Mouse (Mus musculus): Measurements from ENCODE around the gene Chchd6. TPM values are rescaled to one million over a fixed set of nuclear protein-coding genes. Genes with fewer than 3 reads are reported as not detected.

Chchd6 gene
- total RNA-seq, 2 experiments from 2014 or later: 14.7 to 15.5 TPM

DNA sequence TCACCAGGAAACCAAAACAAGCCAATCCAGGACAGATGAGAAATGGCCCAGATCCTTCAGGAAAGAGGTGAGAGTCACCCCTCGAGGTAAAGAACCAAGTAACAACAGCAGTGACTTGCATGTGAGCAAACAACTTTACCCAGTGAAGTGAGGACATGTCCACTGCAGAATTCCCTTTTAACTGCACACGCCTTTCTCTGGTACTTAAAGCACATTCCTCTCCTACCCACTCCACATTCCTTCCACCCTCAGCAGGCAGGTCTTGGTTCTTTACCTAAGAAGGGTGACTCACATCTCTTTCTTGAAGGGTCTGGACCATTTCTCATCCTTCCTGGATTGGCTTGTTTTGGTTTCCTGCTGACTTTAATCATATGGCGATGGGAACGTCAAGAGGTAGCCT is 181.3 kb downstream of the Chchd6 start:
- intact Hi-C loops (cut with DNase I): loop anchor here (2.0 kb wide), 1 partner anchor 47 kb away; no protein-coding TSS in a partner anchor
- no peak for DNase-seq

DNA sequence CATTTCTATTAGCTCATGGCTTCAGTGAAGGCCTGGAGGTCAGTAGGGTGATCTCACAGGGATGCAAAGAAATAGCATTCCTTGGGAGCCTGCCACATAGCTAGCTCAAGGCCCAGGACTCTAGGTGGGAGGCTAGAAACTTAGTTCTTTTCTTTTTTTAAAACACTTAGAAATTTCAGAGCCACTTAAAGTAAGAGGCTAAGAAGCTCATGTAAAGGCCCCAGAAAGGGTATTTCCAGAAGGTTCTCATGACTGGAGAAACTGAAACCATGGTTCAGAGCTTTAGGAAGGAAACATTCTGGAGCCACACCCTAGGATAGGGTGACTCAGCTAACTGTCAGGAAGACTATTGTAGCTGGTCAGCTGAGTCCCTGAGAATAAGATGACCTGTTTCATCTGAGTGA is 182.0 kb downstream of the Chchd6 start:
- DNase-seq: no peak
- intact Hi-C loops (cut with DNase I): no loop called here

DNA sequence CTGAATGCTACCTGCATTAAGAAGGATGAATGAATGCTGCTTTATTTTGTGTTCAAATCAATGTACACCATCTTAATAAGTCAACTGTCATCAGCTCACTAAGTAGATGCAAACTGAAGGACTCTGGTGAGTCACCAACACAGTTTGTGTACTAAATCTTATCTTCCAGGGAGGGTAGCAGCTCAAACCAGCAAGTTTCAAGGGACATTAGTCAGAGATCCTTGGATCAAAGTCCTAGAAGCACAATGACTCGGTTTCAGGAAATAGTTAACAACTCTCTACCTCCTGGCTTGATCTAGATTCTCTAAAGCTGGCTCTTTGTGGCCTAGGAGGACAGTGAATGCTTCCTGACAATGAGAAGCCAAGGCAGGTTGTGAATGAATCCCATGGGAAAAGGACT is 182.9 kb downstream of the Chchd6 start:
- intact Hi-C loops (cut with DNase I): no loop called here
- no peak for DNase-seq

DNA sequence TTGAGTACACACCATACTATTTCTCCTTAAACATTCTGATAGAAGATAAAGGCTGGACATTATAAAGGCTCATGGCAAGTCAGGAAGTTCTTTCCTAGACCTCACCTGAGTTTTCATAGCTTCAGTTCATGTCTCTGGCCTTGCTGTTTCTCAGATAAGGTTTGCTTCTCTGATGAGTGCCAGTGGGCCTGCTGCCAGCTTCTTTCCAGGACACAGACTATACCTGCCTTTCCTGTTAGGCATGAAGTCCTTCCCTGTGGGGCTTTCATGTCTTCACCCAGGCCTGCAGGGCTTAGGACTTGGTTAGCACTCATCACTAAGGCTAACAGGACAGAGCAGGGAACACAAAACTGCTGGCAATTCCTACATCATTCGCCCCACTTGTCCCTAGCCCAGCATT is 186.4 kb downstream of the Chchd6 start:
- intact Hi-C loops (cut with DNase I): no loop called here
- DNase-seq: no peak

DNA sequence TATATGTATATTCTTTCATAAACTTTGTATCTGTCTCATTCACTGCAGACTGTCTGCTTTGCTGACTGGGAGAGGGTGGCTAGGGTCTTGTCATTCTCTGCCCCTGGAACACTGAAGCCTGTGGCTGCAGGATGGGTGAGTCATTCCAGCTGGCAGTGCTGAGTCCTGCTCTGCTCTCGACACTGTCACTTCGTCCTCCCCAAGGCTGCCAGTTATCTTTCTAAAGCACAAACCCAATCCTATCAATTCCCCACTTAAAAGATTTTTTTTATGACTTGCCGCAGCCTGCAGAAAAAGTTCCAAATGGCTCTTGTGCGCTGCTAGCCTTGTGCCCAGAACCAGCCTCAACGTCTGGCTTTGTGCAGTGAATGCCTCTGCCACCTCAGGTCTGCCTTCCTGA is 187.2 kb downstream of the Chchd6 start:
- no peak for DNase-seq
- intact Hi-C loops (cut with DNase I): no loop called here

DNA sequence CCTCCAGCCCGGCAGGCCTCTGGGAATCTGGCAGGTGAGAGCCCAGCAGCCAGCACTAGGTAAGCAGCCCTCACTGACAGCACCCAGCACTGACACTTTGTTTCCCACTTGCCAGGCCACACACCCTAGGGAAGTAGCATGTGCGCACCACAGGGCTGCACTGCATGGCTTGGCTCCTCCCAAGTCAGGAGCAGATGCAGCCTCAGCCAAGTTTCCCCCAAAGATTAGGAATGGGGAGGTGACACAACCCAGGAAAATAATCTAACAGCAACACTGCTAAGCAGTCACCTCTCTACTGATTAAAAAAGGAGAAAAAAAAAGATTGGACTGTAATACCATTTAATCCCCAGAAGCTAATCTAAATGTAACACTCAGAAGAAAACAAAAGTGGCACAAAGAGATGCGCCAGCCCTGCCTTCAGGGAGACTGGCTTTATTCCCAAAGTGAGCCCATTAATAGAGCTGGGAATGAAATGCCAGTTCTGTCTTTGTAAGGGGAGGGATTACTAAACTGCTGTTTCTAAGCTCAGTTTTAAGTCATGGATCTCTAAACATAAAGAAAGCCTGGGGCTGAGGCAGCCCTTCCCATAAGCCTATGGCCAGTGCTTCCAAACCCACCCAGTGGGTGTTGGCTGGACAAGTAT is 188.1 kb downstream of the Chchd6 start:
- no peak for DNase-seq
- intact Hi-C loops (cut with DNase I): no loop called here

DNA sequence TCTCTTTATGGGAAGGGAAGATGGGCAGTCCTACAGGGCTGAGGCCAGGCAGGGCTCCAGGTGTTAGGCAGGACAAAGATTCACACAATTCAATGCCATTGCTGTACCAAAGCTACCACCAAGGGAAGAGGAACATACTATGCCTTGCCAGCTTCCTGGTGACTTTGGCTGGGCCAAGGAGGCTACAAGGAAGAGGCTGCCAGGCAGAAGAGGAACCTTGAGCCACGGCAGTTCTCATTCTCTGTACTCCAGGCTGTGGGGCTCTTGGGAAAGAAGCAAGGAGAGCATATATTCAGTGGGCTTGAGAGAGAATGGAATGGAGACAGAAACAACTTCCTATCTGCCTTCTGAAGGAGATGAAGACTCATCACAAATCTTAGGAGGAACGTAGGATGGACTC is 190.5 kb downstream of the Chchd6 start:
- no peak for DNase-seq
- intact Hi-C loops (cut with DNase I): no loop called here

DNA sequence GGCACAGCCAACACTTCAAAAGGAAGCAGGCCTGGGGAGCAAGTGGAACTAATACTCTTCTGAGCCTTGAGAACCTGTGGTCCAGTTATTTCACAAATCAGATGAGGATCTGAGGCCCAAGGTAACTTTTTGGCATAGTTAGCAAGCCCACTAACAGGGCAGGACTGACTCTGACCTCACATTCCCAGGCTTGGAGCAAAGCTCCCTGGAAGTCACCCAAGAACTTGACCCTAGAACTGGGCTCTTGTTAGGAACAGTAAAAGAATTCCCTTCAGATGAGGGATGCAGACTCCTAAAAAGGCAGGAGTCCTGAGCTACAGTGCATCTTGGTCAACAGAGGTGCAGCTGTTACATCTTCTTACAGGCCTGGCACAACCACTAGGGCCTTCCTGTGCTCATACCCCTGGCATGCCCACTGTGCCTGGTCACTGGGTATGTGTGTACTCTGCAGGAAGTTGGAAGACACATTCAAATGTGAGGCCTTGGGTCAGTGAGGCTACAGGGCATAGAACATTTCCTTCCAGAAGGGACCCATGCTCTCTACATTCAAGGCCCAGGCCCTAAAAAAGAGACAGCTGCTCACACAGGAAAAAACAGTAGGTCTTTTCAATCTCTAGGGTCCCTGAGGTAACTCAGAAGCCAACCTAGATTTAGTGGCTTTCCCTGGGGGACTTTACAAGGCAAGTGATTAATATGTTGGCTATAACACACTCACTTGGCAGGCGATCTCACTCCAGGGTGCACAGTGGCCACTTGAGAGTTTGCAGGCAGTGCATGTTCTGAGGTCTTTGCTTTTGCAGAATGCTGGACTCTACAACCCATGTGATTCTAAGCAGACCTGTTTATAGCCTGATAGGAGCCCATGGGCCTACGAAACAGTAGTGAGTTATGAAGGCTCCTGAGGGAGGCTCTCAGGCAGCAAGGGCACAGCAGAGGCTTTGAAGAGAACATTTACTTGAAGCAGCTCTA is 191.9 kb downstream of the Chchd6 start:
- intact Hi-C loops (cut with DNase I): no loop called here
- DNase-seq: peak; percentile 31 to 32

DNA sequence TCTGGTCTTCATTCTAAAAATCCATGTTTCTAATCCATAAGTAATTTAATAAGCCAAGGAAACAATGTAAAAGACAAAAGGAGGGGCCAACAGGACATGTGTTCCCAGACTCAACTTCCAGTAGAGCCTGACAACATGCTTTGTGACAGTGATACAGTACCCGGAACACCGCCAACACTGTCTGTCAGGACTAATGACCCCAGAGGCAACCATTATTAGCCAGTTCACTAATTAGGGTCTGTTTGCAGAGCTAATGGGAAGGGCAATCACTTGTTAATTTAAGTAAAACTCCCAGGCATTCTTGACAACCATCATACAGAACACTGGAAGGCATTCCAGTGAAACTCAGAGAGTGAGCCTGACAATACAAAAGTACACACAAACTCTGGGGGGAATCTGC is 193.0 kb downstream of the Chchd6 start:
- no peak for DNase-seq
- intact Hi-C loops (cut with DNase I): no loop called here

DNA sequence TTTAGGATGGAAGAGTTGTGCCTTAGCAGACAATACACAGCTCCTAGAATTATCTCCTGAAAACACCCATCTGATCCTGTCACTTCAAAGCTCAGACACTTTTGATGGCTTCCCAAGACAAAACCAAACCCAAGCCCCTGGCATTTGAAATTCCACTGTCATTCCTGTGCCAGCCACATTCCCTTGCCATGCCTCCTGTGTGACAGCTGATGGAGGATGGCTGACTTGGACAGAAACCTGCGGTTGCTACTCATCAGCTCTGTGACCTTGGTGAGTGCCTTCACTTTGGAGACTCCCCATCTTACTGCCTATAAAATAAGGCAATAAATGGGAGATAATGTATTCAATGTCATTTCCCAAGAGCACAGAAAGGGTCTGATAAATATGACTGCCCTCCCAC is 195.9 kb downstream of the Chchd6 start:
- no peak for DNase-seq
- intact Hi-C loops (cut with DNase I): no loop called here

DNA sequence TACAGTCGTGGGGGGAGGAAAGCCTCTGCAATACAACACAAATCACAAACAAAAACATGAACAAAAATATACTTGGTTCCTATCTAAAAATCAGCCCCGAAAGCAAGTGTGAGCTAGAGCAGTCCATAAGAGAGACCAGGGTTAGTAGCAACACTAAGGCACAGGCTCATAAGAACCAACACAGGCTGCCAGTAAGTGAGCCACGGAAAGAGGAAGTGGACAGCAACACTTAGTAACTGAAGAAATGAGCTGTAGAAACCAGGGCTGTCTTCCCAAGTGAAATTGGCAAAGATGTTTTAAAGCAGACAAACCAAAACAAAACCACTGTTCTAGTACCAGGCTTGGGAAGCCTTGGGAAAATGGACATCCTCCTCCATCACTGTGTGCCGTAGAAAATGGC is 197.5 kb downstream of the Chchd6 start:
- intact Hi-C loops (cut with DNase I): no loop called here
- no peak for DNase-seq

DNA sequence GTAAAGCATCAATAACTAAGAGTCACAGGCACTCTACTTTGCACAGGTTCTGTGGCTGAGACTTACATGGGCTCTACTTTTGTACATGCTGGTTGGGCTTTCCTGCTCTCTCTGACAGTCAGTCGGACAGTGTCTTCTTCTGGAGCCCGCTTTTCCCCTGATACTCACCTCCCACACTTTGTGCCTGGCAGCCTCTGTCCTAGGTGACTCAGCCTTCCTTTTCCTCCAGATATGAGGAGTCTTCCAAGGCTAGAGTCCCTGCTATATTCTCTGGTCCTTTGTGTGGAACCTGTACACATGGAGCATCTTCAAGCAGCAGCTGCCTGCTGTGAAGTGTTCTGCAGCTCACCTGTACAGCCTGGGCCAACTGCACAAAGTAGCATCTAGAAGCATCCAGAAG is 201.6 kb downstream of the Chchd6 start:
- intact Hi-C loops (cut with DNase I): no loop called here
- DNase-seq: no peak

DNA sequence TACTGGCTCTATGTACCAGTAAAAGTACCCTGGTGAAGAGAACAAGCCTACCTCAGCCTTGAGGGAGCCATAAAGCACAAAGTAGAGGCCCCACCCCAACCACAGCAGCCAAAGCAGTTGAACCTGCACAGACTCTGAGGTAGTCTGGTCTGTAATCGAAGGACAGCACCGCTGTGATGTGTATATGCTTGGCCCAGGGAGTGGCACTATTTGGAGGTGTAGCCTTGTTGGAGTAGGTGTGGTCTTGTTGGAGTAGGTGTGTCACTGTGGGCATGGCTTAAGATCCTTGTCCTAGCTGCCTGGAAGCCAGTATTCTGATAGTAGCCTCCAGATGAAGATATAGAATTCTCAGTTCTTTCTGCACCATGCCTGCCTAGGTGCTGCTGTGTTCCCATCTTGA is 203.2 kb downstream of the Chchd6 start:
- intact Hi-C loops (cut with DNase I): no loop called here
- DNase-seq: no peak

DNA sequence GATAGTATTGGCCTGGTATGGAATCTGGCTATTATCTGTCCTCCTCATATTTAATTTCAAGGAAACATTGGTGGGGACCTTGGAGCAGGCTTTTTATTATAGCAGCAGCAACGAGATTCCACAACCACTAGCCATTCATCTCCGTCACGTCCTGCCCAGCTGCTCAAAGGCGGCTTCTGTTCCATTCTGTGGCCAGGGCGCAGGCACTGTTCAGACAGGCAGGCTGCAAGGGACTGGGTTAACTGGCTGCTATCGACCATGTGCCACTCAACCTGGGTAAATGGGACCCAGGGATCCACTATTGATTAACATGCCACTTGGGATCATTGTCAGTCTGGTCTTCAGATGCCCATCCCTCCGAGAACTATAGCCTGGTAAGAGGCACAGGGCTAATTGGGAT is 205.7 kb downstream of the Chchd6 start:
- DNase-seq: no peak
- intact Hi-C loops (cut with DNase I): no loop called here

DNA sequence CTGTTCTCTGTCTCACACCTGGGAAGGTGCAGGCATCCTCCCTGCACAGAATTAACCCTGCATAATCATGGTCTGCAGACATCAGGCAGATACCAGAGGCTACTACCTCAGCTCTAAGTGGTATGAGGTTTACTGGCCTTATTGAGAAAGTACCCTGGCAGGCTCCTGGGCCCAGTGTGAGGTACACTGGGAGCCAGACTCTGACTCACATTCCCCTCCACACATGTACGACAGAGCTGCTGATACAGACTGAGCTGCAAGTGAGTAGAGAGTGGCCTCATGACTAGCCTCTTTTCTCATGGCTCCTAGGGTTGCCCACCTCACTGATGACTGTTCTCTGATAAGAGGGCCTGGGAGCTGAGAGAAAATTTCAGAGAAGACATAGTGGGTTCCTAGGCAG is 208.5 kb downstream of the Chchd6 start:
- no peak for DNase-seq
- intact Hi-C loops (cut with DNase I): no loop called here

DNA sequence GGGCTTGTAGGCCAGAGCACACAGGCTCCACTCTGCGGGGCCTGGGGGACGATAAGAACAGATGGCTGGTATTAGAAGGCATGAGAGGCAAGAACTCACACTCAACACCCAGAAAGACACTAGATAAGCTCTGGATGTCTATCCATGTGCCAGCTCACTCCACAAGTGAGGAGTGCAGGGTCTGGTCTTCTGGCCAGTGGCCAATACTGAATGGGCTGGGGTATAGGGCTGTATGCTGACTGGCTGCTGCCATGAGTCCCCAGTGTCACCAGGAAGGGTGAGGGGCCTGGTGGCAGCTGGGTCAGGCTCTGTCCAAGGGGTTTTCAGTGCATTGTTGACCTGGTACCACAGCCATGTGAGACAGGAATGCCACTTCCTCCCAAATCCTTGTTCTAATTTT is 210.8 kb downstream of the Chchd6 start:
- intact Hi-C loops (cut with DNase I): no loop called here
- DNase-seq: no peak

DNA sequence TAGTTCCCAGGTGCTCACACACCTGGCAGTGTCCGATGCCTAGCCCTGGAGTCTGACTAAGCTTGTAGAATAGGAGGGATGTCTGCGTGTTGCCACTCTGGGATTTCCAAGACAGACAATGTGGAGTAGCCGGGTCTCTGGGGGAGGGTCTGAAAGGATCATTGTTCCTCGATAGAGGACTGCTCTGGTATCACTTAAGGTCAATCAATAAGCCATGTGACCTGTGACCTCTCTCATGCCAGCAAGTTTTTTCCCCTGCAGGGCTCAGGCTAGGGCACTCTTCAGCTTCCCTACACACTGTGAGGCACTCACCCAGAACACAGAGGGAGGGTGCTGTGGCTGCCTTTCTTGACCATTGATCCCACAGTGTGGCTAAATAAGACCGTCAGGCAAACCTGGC is 213.6 kb downstream of the Chchd6 start:
- DNase-seq: no peak
- intact Hi-C loops (cut with DNase I): no loop called here

DNA sequence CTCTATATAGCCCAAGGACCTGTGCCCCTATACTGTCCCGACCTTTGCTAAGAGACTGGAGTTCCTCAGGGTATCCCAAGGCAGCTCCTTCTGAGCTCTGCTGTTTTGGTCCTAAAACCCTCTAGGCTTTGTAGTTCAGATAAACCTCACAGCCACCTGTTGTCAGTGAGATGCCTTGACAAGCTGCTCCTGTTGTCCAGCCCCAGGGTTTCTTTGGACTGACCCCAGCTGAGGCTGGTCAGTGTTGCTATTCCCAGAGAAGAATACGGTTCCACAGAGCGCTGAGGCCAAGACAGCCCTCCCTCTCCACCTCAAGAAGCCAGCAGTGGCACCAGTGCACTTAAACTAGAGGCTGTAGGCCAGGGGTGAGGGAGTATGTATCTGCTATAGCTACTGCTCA is 214.3 kb downstream of the Chchd6 start:
- intact Hi-C loops (cut with DNase I): no loop called here
- DNase-seq: no peak

DNA sequence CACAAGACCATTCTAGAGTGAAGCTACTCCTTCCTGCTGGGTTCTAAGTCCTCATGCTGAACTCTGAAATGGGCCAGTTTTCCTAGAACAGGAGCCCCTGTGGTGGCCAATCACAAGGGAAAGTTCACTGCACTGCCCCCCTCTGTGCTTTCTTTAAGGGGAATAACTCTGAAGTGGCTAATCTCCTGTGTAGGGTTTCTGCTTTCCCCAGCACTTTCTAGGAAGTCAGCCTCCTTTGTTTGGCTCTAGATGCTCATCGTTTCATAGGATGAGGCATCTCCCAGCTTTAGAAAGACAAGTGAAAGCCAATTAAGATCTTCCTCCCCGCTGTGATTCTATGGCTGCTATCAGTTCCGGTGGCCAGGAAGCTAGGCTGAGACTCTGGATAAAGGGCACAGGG is 214.7 kb downstream of the Chchd6 start:
- intact Hi-C loops (cut with DNase I): no loop called here
- no peak for DNase-seq

DNA sequence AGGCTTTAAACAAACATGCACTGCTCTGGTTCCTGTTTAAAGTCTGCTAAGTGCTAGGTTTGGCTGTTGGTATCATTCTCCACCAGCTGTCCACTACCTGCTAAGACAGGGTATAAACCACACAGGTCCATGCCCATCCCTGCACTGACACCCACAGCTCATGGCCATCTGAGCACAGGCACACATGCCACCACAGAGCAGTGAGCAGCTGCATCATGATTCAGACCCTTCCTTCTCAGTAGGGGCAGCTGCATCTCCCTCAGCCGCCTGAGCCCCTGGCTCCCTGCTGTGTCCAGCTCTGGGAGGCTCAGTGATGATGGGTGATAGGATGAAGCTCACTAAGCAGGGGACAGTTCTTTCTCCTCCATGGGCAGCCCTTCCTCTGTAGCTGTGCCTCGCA is 217.2 kb downstream of the Chchd6 start:
- intact Hi-C loops (cut with DNase I): no loop called here
- DNase-seq: no peak

DNA sequence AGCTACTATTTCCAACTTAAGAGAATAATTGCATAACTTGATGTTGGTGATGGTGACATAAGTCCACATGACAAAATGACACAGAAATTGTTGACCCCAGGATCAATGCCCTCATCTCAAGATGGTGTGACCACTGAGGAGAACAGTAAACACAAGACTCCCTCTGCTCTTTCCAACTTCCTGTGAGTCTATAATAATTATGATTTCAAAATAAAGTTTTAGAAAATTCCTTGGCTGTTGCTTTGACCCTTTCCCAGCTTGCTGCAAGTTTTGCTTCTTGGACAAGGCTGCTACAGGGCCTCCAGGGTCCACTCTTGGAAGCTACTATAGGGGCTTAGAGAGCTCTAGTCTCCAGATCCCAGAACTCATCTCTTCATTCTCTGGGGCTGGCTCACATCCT is 226.6 kb downstream of the Chchd6 start:
- intact Hi-C loops (cut with DNase I): no loop called here
- DNase-seq: no peak

DNA sequence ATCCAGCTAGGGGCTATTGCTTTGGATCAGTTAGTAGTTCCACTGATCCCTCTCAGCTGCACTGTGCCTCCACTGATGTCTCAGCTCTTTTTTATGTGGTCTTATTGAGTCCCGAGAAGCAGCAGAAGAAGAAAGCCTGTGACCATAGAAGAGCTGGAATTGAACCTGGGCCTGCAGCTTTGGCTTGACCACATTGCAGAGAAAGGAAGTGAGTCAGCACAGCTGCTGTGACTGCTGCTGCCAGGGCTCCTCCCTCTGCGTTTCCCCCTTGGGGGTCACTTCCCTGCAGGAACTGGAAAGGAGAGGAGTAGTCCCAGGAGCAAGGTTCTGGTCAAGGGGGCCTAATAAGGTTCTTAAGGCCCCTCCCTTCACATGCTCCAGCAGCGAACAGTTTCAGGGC is 231.1 kb downstream of the Chchd6 start:
- intact Hi-C loops (cut with DNase I): loop anchor here (5.0 kb wide), 2 partner anchors 382 to 437 kb away; no protein-coding TSS in a partner anchor
- peak in 1 of 2 experiments; percentile 48 for DNase-seq
